Mouse (Mus musculus): ENCODE data around the gene Babam2.

The Babam2 gene

GRCm38 (mm10) chr5:32089481-32089880, 392.0 kb downstream of the Babam2 start:
- no peak for DNase-seq

- no peak for DNase-seq
These were observed 394.8 kb downstream of the Babam2 start for GRCm38 (mm10) chr5:32092281-32092680.

GRCm38 (mm10) chr5:32098691-32099090, 401.2 kb downstream of the Babam2 start:
- no peak for DNase-seq

- DNase-seq, result no peak
These were observed 405.0 kb downstream of the Babam2 start for GRCm38 (mm10) chr5:32102484-32102883.

- DNase-seq, result no peak
These were observed 405.5 kb downstream of the Babam2 start for GRCm38 (mm10) chr5:32102971-32103431.

- no peak for DNase-seq
These were observed 406.1 kb downstream of the Babam2 start for GRCm38 (mm10) chr5:32103545-32103944.

- peak; percentile 60 for DNase-seq
These were observed 406.9 kb downstream of the Babam2 start for GRCm38 (mm10) chr5:32104119-32104990.

GRCm38 (mm10) chr5:32106473-32107140, 409.1 kb downstream of the Babam2 start:
- DNase-seq, result no peak

GRCm38 (mm10) chr5:32110651-32111050, 413.2 kb downstream of the Babam2 start:
- no peak for DNase-seq

- no peak for DNase-seq
These were observed 414.9 kb downstream of the Babam2 start for GRCm38 (mm10) chr5:32112206-32112916.

- DNase-seq, result no peak
These were observed 423.5 kb downstream of the Babam2 start for GRCm38 (mm10) chr5:32120901-32121376.

GRCm38 (mm10) chr5:32121936-32122335, 424.5 kb downstream of the Babam2 start:
- DNase-seq, result no peak

GRCm38 (mm10) chr5:32122363-32122762, 424.9 kb downstream of the Babam2 start:
- no peak for DNase-seq

GRCm38 (mm10) chr5:32124957-32125356, 427.5 kb downstream of the Babam2 start:
- no peak for DNase-seq

- DNase-seq, result no peak
These were observed 429.7 kb downstream of the Babam2 start for GRCm38 (mm10) chr5:32127226-32127625.

- no peak for DNase-seq
These were observed 430.4 kb downstream of the Babam2 start for GRCm38 (mm10) chr5:32127927-32128326.

GRCm38 (mm10) chr5:32132971-32133501, 435.6 kb downstream of the Babam2 start:
- DNase-seq, result peak; percentile 53

GRCm38 (mm10) chr5:32133549-32134004, 436.1 kb downstream of the Babam2 start:
- peak; percentile 48 for DNase-seq

- DNase-seq, result no peak
These were observed 436.7 kb downstream of the Babam2 start for GRCm38 (mm10) chr5:32134051-32134732.

Measured in thymus, postnatal 4 days (tissue).